Mouse (Mus musculus) hindbrain, embryonic 16.5 days (tissue): Measurements from ENCODE around the gene Sv2c. TPM values are rescaled to one million over a fixed set of nuclear protein-coding genes. Genes with fewer than 3 reads are reported as not detected.
A peak's percentile ranks its signal among the peaks of the same experiment; 100 is the strongest.

ENCODE experiments used
- ATAC-seq: fragments of 200-750 bp; cut with Nextera tagmentation; 2 replicates; pipeline ENCODE4 v1.8.0; 2017; ENCODE audit warnings: moderate TSS enrichment, moderate library complexity
- H3K27ac ChIP-seq: fragments of 300-500 bp; sonication (generic); 2 replicates; pipeline ENCODE4 v1.5.1; 2014; ENCODE audit warnings: low read depth, mild to moderate bottlenecking, control low read depth, low read length, moderate library complexity
- H3K27me3 ChIP-seq: fragments of 300-500 bp; sonication (generic); replicated peaks from 2 replicates; pipeline ENCODE4 v1.6.1; 2014; ENCODE audit warnings: low read length; ENCODE audit not compliant: control insufficient read depth, insufficient read depth
- H3K36me3 ChIP-seq: fragments of 300-500 bp; sonication (generic); 2 replicates; pipeline ENCODE4 v1.6.1; 2014; ENCODE audit warnings: mild to moderate bottlenecking, low read length, moderate library complexity, mixed read lengths; ENCODE audit not compliant: control insufficient read depth, insufficient read depth
- H3K4me1 ChIP-seq: fragments of 300-500 bp; sonication (generic); 2 replicates; pipeline ENCODE4 v1.6.1; 2014; ENCODE audit warnings: low read depth, low read length; ENCODE audit not compliant: control insufficient read depth, insufficient read depth
- H3K4me2 ChIP-seq: fragments of 300-500 bp; sonication (generic); 2 replicates; pipeline ENCODE4 v1.6.1; 2014; ENCODE audit warnings: mild to moderate bottlenecking, low read length, control low read depth, moderate library complexity
- H3K4me3 ChIP-seq: fragments of 300-500 bp; sonication (generic); 2 replicates; pipeline ENCODE4 v1.5.1; 2014; ENCODE audit warnings: mild to moderate bottlenecking, low read length, control low read depth, moderate library complexity
- H3K9ac ChIP-seq: fragments of 300-500 bp; sonication (generic); 2 replicates; pipeline ENCODE4 v1.6.1; 2014; ENCODE audit warnings: low read depth, mild to moderate bottlenecking, control low read depth, low read length, moderate library complexity
- H3K9me3 ChIP-seq: fragments of 300-500 bp; sonication (generic); 2 replicates; pipeline ENCODE4 v1.6.1; 2014; ENCODE audit warnings: mild to moderate bottlenecking, low read length, moderate library complexity; ENCODE audit not compliant: control insufficient read depth
- WGBS: fragments of 180-500 bp; shearing (Covaris S2); extraction: QIAGEN DNeasy Blood & Tissue Kit; methylation state at CpG from one replicate; pipeline ENCODE4 v1.1.7; 2014; 5-methylcytosine and 5-hydroxymethylcytosine counted together
- polyA plus RNA-seq: library from polyadenylated mRNA; unstranded; fragments of >200 nt; fragmentation: Nextera tagmentation; extraction: Ambion mirVana; gene quantifications from 2 replicates; pipeline ENCODE4 v1.2.1, GENCODE M21; 2015

Sv2c gene
- polyA plus RNA-seq, 1 experiment from 2014 or later = 35.6 TPM

DNA sequence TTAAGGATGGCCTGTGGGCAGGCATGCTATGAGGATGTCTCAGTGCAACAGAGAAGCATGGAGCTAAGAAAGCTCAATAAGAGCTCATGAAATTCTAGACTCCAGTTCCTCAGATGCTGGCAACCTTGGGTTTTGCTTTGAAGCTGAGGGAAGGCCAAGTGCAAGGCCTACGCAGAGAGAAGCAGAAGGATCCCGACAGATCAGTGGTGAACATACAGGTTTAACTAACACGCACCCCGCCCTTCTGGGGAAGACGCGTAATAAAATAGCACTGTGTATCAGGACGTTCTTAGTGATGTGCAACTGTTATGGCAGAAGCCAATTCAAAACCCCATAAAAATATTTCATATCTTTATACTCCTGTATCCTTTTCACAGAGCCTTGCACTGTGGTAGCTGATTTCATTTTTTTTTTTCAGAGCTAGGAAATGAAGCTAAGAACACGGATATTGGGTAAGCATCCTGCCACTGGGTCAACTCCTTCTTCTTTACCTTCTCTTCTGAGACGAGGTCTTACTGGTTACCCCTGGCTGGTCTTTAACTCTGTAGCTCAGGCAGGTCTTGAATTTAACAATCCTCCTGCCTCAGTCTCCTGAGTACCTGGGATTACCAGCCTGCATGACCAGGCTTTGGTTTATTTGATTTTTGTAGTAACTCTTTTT, 213.6 kb downstream of the Sv2c start:
- H3K9me3 ChIP-seq = peaks cover 7% of the 10 kb centered on the region
- H3K27ac ChIP-seq = no peak overlapping the region
- no peaks in the 10 kb centered on the region for H3K27me3 ChIP-seq
- H3K36me3 ChIP-seq = no peaks in the 10 kb centered on the region
- H3K4me3 ChIP-seq = no peak overlapping the region
- no peaks in the 10 kb centered on the region for H3K4me1 ChIP-seq
- no peak overlapping the region for H3K9ac ChIP-seq
- ATAC-seq = no peak
- WGBS = 97% methylated on average over 9 of the region's 9 CpGs
- H3K4me2 ChIP-seq = no peak overlapping the region

DNA sequence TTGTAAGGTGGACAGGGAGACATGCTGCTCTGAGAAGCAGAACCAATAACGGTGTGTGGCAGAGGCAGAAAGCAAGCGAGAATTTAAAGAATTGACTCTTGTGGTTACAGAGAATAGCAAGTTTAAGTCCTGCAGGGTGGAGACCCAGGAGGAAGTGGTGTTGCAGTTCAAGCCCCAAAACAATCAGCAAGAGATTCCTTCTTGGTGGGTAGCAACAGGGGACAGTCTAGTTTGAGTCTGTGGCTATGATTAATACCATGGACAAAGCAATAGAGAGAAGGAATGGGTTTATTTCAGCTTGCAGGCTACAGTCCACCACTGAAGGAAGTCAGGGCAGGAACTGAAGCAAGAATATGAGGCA, 219.4 kb downstream of the Sv2c start:
- 82% methylated on average over 2 of the region's 2 CpGs for WGBS
- no peak for ATAC-seq
- Histone ChIP-seq H3K4me3 (no peak overlapping the region), H3K27ac (no peak overlapping the region), H3K4me1 (no peaks in the 10 kb centered on the region), H3K9me3 (peaks cover 3% of the 10 kb centered on the region; the same call in 1 of the 2 replicates), H3K4me2 (no peak overlapping the region), H3K9ac (no peak overlapping the region), H3K36me3 (no peaks in the 10 kb centered on the region), H3K27me3 (no peaks in the 10 kb centered on the region)

DNA sequence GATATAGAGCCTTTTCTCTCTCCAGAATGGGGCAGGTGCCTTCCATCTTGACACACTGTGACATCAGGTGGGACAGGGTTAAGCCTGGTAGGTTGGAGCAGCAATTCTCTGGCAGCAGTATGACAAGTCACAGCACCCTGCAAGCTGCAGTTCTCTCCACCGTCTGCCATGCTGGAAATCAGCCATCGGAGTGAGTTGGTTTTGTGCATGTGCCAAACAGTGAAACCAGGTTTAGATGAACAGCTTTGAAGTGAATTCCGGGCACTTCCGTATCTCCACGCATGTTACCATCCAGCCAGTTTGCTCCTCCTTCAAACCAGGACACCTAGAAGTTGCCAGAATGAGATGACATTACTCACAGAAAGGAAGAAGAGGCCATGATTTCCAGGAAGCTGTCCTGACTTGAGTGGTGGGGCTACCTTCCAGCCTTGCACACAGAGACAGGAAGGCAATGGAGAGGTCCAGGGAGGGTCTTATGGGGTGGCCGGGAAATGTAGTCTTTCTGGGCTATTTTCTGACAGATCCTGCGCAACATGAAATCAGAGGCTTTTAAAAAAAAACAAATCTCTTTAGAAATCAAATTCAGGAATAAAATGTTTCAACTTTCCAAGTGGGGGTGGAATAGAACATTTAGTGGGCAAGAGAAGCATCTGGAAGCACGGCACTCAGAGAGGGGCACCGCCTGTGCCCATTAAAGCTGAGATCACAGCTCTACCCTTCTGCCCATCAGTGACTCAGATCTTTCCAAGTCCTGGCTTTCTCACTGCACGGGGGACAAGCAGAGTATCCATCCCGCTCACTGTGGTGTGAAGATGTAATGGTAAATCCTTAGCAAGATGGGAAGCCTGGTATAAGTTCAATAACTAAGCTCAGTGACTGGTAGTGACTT, 220.0 kb downstream of the Sv2c start:
- no peak overlapping the region for H3K27ac ChIP-seq
- 77% methylated on average over 11 of the region's 11 CpGs for WGBS
- H3K4me2 ChIP-seq = no peak overlapping the region

DNA sequence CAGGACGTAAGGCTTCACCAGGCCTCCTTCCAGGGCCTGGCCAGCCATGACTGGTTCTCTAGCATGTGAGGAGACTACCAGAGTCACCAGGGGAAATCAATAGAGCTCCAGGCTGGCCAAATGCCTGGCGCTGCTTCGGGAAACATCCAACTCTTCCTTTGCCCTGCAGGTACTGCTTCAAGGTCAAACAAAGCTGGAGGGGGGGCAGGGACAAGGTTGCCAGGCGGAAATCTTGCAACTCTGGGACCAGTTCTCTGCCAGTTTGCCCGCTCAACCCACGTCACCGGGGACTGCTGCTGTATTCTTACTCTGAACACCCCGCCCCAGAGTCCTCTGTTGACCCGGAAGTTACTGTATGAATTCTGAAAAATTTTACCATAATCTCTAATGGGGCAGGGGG, 222.1 kb downstream of the Sv2c start:
- no peak overlapping the region for H3K9ac ChIP-seq
- no peaks in the 10 kb centered on the region for H3K9me3 ChIP-seq
- no peaks in the 10 kb centered on the region for H3K27me3 ChIP-seq
- H3K4me2 ChIP-seq = no peak overlapping the region
- ATAC-seq = no peak
- 75% methylated on average over 9 of the region's 9 CpGs for WGBS
- H3K36me3 ChIP-seq = no peaks in the 10 kb centered on the region
- H3K4me1 ChIP-seq = no peaks in the 10 kb centered on the region
- H3K27ac ChIP-seq = no peak overlapping the region
- no peak overlapping the region for H3K4me3 ChIP-seq

More for the DNA sequence above, 220.0 kb downstream of the Sv2c start:
- H3K9me3 ChIP-seq = peaks cover 3% of the 10 kb centered on the region; the same call in 1 of the 2 replicates
- H3K27me3 ChIP-seq = no peaks in the 10 kb centered on the region
- H3K9ac ChIP-seq = no peak overlapping the region
- no peaks in the 10 kb centered on the region for H3K36me3 ChIP-seq
- ATAC-seq = peak; percentile 79
- no peaks in the 10 kb centered on the region for H3K4me1 ChIP-seq
- no peak overlapping the region for H3K4me3 ChIP-seq

DNA sequence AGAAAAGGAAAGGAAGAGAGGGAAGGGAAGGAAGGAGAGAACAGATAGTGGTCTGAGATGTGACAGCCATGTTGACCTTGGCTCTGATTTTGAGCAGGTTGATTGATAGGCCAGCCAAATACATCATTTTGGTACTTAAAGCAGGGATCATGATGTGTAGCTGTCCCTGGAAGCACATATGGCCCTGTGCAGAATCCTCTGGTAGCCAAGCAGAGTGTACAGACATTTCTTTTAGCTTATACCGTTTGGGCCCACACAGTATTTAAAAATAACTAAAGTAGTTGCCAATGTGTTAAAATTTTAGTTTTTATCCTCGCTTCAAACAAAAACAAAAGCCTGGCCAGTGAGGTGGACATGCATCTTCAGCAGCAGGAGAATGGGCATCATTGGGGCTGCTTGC, 223.1 kb downstream of the Sv2c start:
- no peak overlapping the region for H3K9ac ChIP-seq
- 91% methylated on average over 2 of the region's 2 CpGs for WGBS

More for the DNA sequence above, 223.1 kb downstream of the Sv2c start:
- ATAC-seq = no peak
- H3K27ac ChIP-seq = no peak overlapping the region
- no peaks in the 10 kb centered on the region for H3K4me1 ChIP-seq
- H3K9me3 ChIP-seq = no peaks in the 10 kb centered on the region
- H3K4me3 ChIP-seq = no peak overlapping the region
- H3K4me2 ChIP-seq = no peak overlapping the region
- no peaks in the 10 kb centered on the region for H3K36me3 ChIP-seq
- no peaks in the 10 kb centered on the region for H3K27me3 ChIP-seq

Other genes with a start within 250 kb of the Sv2c start
- gene Iqgap2, start 240.7 kb downstream of the Sv2c start, polyA plus RNA-seq = 3.5 and 3.8 TPM in 2 replicates
- 21.6 and 29.8 TPM in 2 replicates for gene Gm20075, start 51.2 kb downstream of the Sv2c start, polyA plus RNA-seq
- 0.39 and 0.40 TPM in 2 replicates for gene Gm17190, start 50.5 kb downstream of the Sv2c start, polyA plus RNA-seq